Mouse (Mus musculus): ENCODE data around the gene 1700080E11Rik.
"Not testable (repeated sequence)": the region's sequence is repeated elsewhere in the genome, so short reads cannot be mapped to it uniquely, and the experiment has no call there.

1700080E11Rik gene

DNA sequence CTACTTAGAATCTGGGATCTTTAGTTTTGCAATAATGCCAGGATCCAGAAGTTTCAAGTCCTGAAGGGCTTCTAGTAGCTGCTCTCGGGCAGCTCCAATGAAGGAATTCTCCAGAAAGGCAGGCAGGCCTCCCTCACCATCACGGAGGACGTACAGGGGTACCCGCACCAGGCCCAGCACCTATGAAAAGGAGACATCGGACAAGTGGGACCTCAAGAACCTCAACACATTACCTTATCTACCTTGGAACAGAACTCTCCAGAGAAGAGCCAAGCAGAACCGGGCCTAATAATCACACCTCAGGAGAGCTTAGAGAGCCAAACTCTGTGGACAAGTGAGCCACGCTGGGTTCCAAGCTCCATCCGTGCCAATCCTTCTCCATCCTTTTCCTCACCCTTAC is 14.6 kb downstream of the 1700080E11Rik start:
- TF ChIP-seq POU5F1 (IDR thresholded peaks at IDR 0.05; ENCODE audit: borderline replicate concordance, low read length) (no peak), NANOG (IDR thresholded peaks at IDR 0.05; ENCODE audit: borderline replicate concordance, low read length) (no peak), CTCF (conservative IDR thresholded peaks at IDR 0.05; ENCODE audit: low read length) (no peak)
- Histone ChIP-seq H3K27me3 (ENCODE audit: insufficient read depth, low read length) (peaks cover 18% of the 10 kb centered on the region), H3K4me3 (replicated peaks; ENCODE audit: low read length) (no peak overlapping the region), H3K9me3 (ENCODE audit: low read length) (no peaks in the 10 kb centered on the region), H3K4me1 (replicated peaks; ENCODE audit: low read depth, low read length) (peaks cover 12% of the 10 kb centered on the region), H3K36me3 (ENCODE audit: insufficient read depth, low read length) (no peaks in the 10 kb centered on the region)

DNA sequence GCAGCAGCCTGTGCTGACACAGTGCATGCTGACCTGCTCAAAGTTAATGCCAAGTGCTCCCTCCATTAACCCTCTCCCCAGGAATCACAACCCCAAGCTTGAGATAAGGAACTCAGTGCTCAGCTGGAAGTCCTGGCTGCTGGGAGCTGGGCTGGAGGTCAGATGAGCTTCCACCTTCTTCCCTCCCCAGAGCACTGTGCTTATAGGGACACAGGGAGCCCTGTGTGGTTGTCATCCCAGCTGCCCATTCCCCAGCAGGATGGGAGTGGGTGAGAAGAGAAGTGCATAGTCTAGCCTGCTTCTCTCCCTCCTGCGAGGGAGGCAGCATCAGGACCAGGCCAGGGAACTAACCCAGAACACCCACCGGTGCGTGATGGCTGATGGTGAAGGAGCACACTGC is 19.7 kb downstream of the 1700080E11Rik start:
- H3K27me3 ChIP-seq (ENCODE audit: insufficient read depth, low read length); H3K9me3 ChIP-seq (ENCODE audit: low read length); H3K36me3 ChIP-seq (ENCODE audit: insufficient read depth, low read length); H3K4me3 ChIP-seq (replicated peaks; ENCODE audit: low read length); H3K4me1 ChIP-seq (replicated peaks; ENCODE audit: low read depth, low read length): not testable (repeated sequence)

DNA sequence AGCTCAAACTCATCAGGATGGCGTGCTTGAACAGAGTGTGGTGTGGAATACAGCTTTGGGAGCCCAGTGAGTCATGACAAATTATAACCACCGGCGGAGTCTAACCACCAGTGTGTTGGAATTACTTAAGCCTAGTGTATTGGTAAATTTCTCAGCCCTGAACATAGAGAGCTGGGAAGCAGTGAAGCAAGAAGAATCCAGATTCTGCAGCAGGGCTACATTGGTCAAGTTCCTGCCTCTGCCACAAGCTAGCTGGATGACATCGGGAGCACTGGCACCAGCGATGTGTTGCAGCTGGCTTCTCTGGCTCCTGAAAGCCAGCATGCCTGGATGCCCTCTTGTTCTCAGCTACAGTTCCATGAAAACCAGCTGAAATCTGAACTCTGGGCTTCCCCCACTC is 41.0 kb downstream of the 1700080E11Rik start:
- TF ChIP-seq POU5F1 (IDR thresholded peaks at IDR 0.05; ENCODE audit: borderline replicate concordance, low read length) (no peak), NANOG (IDR thresholded peaks at IDR 0.05; ENCODE audit: borderline replicate concordance, low read length) (no peak), CTCF (conservative IDR thresholded peaks at IDR 0.05; ENCODE audit: low read length) (no peak)
- Histone ChIP-seq H3K4me1 (replicated peaks; ENCODE audit: low read depth, low read length) (no peaks in the 10 kb centered on the region), H3K9me3 (ENCODE audit: low read length) (no peaks in the 10 kb centered on the region), H3K36me3 (ENCODE audit: insufficient read depth, low read length) (no peaks in the 10 kb centered on the region), H3K27me3 (ENCODE audit: insufficient read depth, low read length) (no peaks in the 10 kb centered on the region), H3K4me3 (replicated peaks; ENCODE audit: low read length) (no peak overlapping the region)

DNA sequence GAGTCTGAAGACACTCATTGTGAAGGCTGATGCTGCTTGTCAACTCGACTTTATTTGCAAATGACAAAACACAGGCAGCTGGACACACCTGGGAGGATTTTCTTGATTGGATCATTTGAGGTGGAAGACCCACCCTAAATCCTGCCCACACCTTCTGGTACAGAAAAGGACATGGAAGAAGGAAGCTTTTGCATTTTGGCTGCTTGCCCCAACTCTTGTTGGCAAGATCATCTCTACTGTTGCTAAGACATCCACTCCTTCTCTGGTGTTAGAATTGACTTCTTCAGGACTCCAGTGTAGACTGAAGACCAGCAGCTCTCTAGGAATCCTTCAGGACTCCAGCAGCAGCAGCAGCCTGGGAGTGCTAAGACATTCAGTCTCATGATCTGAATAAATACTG is 43.0 kb downstream of the 1700080E11Rik start:
- Histone ChIP-seq H3K9me3 (ENCODE audit: low read length) (no peaks in the 10 kb centered on the region), H3K27me3 (ENCODE audit: insufficient read depth, low read length) (no peaks in the 10 kb centered on the region), H3K36me3 (ENCODE audit: insufficient read depth, low read length) (no peaks in the 10 kb centered on the region), H3K4me3 (replicated peaks; ENCODE audit: low read length) (no peak overlapping the region), H3K4me1 (replicated peaks; ENCODE audit: low read depth, low read length) (no peaks in the 10 kb centered on the region)
- TF ChIP-seq POU5F1 (IDR thresholded peaks at IDR 0.05; ENCODE audit: borderline replicate concordance, low read length) (no peak), NANOG (IDR thresholded peaks at IDR 0.05; ENCODE audit: borderline replicate concordance, low read length) (no peak), CTCF (conservative IDR thresholded peaks at IDR 0.05; ENCODE audit: low read length) (no peak)

DNA sequence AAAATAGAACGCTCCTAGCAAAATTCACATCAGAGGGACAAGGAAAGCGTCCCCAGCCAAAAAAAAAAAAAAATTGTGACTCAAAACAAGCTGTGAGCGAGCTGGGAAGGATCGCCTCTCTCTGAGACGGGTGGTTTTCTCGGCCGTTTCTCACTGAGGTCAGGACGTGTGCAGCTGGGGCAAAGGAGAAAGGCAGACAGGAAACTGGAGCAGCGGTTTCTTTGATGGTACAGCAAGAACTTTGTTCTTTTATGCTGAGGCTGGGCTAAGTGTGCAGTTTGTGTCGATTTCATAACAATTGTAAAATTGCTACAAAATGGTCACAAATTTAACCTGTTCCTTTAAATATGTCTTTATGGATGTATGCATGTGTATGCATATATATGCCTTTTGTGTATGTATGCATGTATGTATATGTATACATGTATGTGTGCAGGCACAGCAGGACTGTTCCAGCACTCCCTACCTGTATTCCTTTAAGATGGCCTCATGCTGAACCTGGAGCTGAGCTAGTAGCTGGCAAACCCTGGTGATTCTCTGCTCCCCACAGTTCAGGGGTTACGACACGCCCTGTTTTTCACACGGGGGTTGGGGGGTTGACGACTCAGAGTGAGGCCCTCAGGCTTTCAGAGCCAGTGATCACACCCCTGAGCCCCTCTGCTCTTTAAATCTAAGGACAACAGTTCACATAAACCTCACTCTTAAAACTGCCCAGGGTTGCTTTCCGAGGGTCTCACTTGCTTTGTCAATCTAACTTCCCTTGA is 43.9 kb downstream of the 1700080E11Rik start:
- H3K27me3 ChIP-seq (ENCODE audit: insufficient read depth, low read length): no peaks in the 10 kb centered on the region
- H3K4me1 ChIP-seq (replicated peaks; ENCODE audit: low read depth, low read length): no peaks in the 10 kb centered on the region
- no peaks in the 10 kb centered on the region for H3K36me3 ChIP-seq (ENCODE audit: insufficient read depth, low read length)
- no peaks in the 10 kb centered on the region for H3K9me3 ChIP-seq (ENCODE audit: low read length)
- H3K4me3 ChIP-seq (replicated peaks; ENCODE audit: low read length): no peak overlapping the region
- no peak for TF ChIP-seq NANOG (IDR thresholded peaks at IDR 0.05; ENCODE audit: borderline replicate concordance, low read length)
- TF ChIP-seq CTCF (conservative IDR thresholded peaks at IDR 0.05; ENCODE audit: low read length): no peak
- TF ChIP-seq POU5F1 (IDR thresholded peaks at IDR 0.05; ENCODE audit: borderline replicate concordance, low read length): no peak
